ENCODE assay signal across 9 mouse cellular contexts in genomic region chr3:141811348-141811747, GRCm38 (mm10).
A peak's percentile ranks its signal among the peaks of the same experiment; 100 is the strongest.
DNase-seq lines count a peak whose midpoint lies in the region; ATAC-seq and TF ChIP-seq lines count a peak whose summit lies in the region.
"Had no signal": no experiment of that assay in that cellular context is flagged by ENCODE, and none has a peak within 500 bp of the region (broad histone marks: within the 10 kb centered on the region; RNA-seq: fewer than 3 reads in every experiment).

No protein-coding gene starts in this region.

- H3K9ac ChIP-seq in lung, embryonic 14.5 days, result no peak overlapping the region
- H3K9ac ChIP-seq in midbrain, postnatal 0 days (replicated peaks; ENCODE audit: low read length, poor library complexity, severe bottlenecking), result no peak overlapping the region

- H3K9me3 ChIP-seq in lung, embryonic 14.5 days (ENCODE audit: low read depth, low read length), result no peaks in the 10 kb centered on the region
- H3K9me3 ChIP-seq in midbrain, postnatal 0 days (ENCODE audit: low read length), result no peaks in the 10 kb centered on the region

- no peaks in the 10 kb centered on the region for H3K27me3 ChIP-seq in lung, embryonic 14.5 days (ENCODE audit: insufficient read depth, low read length)
- no peaks in the 10 kb centered on the region for H3K27me3 ChIP-seq in midbrain, postnatal 0 days (ENCODE audit: insufficient read depth, low read length)
- no peaks in the 10 kb centered on the region for H3K27me3 ChIP-seq in cerebellum, adult 2 months (ENCODE audit: control insufficient read depth, insufficient read depth, low read length)
- H3K27me3 ChIP-seq: megakaryocyte, embryonic 14.5 days had no signal

- H3K4me3 ChIP-seq in lung, embryonic 14.5 days (ENCODE audit: low read depth, low read length), result no peak overlapping the region
- no peak overlapping the region for H3K4me3 ChIP-seq in midbrain, postnatal 0 days (ENCODE audit: low read depth, low read length)
- no peak overlapping the region for H3K4me3 ChIP-seq in cerebellum, adult 2 months (replicated peaks; ENCODE audit: insufficient read depth, low read depth, low read length)
- H3K4me3 ChIP-seq: megakaryocyte, embryonic 14.5 days had no signal

- no peak for TF ChIP-seq CTCF in lung, embryonic 14.5 days (IDR thresholded peaks at IDR 0.05; ENCODE audit: low read depth)
- TF ChIP-seq CTCF in midbrain, postnatal 0 days (IDR thresholded peaks at IDR 0.05), result no peak
- TF ChIP-seq CTCF in cerebellum, adult 2 months (IDR thresholded peaks at IDR 0.05; ENCODE audit: borderline replicate concordance, insufficient read depth, low read depth, low read length), result no peak

- no peak overlapping the region for H3K27ac ChIP-seq in lung, embryonic 14.5 days (ENCODE audit: low read depth)
- H3K27ac ChIP-seq in midbrain, postnatal 0 days (ENCODE audit: low read depth, low read length), result no peak overlapping the region
- no peak overlapping the region for H3K27ac ChIP-seq in cerebellum, adult 2 months (ENCODE audit: insufficient read depth, low read length)

- no peaks in the 10 kb centered on the region for H3K4me1 ChIP-seq in lung, embryonic 14.5 days (ENCODE audit: insufficient read depth)
- H3K4me1 ChIP-seq in midbrain, postnatal 0 days (ENCODE audit: insufficient read depth, low read length), result no peaks in the 10 kb centered on the region
- peaks cover 10% of the 10 kb centered on the region for H3K4me1 ChIP-seq in cerebellum, adult 2 months (ENCODE audit: control insufficient read depth, insufficient read depth, low read length)
- H3K4me1 ChIP-seq: megakaryocyte, embryonic 14.5 days had no signal

- ATAC-seq in lung, embryonic 14.5 days (ENCODE audit: insufficient read depth), result 0 out of 2 replicates have a peak, but pooled peaks have one; percentile 31
- no peak for ATAC-seq in midbrain, postnatal 0 days (ENCODE audit: low FRiP score)

- 21% methylated on average over 2 of the region's 2 CpGs for WGBS in lung, embryonic 14.5 days
- 22% methylated on average over 2 of the region's 2 CpGs for WGBS in midbrain, postnatal 0 days
- WGBS in cerebellum, adult 2 months, result 43% methylated on average over 2 of the region's 2 CpGs

- DNase-seq in lung, embryonic 14.5 days, result peak; percentile 88
- no peak for DNase-seq in lung, adult 18-20 months
- DNase-seq in adrenal gland, postnatal 36 days, result peak; percentile 71 to 76
- DNase-seq in kidney, adult 8-10 months, result peak; percentile 3 to 25
- DNase-seq in midbrain, postnatal 0 days (ENCODE audit: low spot score), result peak; percentile 48
- DNase-seq in cerebellum, adult 2 months, result no peak
- no peak for DNase-seq in c-Kit-positive CD71-positive TER-119-positive erythroid progenitor cells, embryonic 14.5 days (ENCODE audit: low spot score)
- no peak for DNase-seq in right cerebral cortex, adult 2 months (ENCODE audit: low spot score in 2 of 2)

- no peak for TF ChIP-seq POLR2A in cerebellum, adult 2 months (IDR thresholded peaks at IDR 0.05; ENCODE audit: borderline replicate concordance, insufficient read depth, low read length)

- no peak overlapping the region for H3K4me2 ChIP-seq in lung, embryonic 14.5 days
- no peak overlapping the region for H3K4me2 ChIP-seq in midbrain, postnatal 0 days (ENCODE audit: low read depth, low read length, poor library complexity, severe bottlenecking)

- no peaks in the 10 kb centered on the region for H3K36me3 ChIP-seq in lung, embryonic 14.5 days (ENCODE audit: insufficient read depth)
- no peaks in the 10 kb centered on the region for H3K36me3 ChIP-seq in midbrain, postnatal 0 days (ENCODE audit: insufficient read depth, low read length)

Comparison
In these comparisons a context has a peak if more than half of its experiments do, and no peak if none do; other contexts are left out.
1. DNase-seq: peak in lung, embryonic 14.5 days (single experiment), adrenal gland, postnatal 36 days (2 of 2), kidney, adult 8-10 months (2 of 2) and midbrain, postnatal 0 days (single experiment); none in lung, adult 18-20 months (0 of 2), cerebellum, adult 2 months (0 of 2), c-Kit-positive CD71-positive TER-119-positive erythroid progenitor cells, embryonic 14.5 days (single experiment) and right cerebral cortex, adult 2 months (0 of 2).